Mouse (Mus musculus): ENCODE data around the gene B4gat1.

DNA sequence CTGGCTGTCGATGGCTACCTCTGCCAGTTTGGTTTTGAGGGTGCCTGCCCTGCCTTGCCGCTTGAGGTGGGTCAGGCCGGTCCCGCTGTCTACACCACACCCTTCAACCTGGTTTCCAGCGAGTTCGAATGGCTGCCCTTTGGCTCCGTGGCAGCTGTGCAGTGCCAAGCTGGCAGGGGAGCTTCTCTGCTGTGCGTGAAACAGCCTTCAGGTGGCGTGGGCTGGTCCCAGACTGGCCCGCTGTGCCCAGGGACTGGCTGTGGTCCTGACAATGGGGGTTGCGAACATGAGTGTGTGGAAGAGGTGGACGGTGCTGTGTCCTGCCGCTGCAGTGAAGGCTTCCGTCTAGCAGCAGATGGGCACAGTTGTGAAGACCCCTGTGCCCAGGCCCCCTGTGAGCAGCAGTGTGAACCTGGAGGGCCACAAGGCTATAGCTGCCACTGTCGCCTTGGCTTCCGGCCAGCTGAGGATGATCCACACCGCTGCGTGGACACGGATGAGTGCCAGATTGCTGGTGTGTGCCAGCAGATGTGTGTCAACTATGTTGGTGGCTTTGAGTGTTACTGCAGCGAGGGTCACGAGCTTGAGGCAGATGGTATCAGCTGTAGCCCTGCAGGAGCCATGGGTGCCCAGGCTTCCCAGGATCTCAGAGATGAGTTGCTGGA lies 30.1 kb downstream of the B4gat1 start:
- TF ChIP-seq CTCF (IDR thresholded peaks at IDR 0.05; ENCODE audit: borderline replicate concordance, insufficient read depth, low read depth, low read length) (0 out of 2 replicates have a peak, but pooled peaks have one; percentile 15), POLR2A (IDR thresholded peaks at IDR 0.05; ENCODE audit: borderline replicate concordance, insufficient read depth, low read length) (no peak)

All from cerebellum, adult 2 months (tissue).